Mouse (Mus musculus) lung, embryonic 14.5 days (tissue): ENCODE measurements around the gene Inhba. TPM values are rescaled to one million over a fixed set of nuclear protein-coding genes. Genes with fewer than 3 reads are reported as not detected.

Experiments
- ATAC-seq: fragments of 200-750 bp; cut with Nextera tagmentation; 2 replicates; pipeline ENCODE4 v1.8.0; 2017; ENCODE audit warnings: mild to moderate bottlenecking, moderate TSS enrichment, moderate library complexity; ENCODE audit not compliant: insufficient read depth
- DNase-seq: peaks from one replicate; pipeline ENCODE4 v3.0.0-alpha.2; 2015
- H3K27ac ChIP-seq: fragments of 300-500 bp; sonication (generic); 2 replicates; pipeline ENCODE4 v1.5.1; 2014; ENCODE audit warnings: low read depth, mild to moderate bottlenecking, moderate library complexity
- H3K27me3 ChIP-seq: fragments of 300-500 bp; sonication (generic); 2 replicates; pipeline ENCODE4 v1.6.1; 2014; ENCODE audit warnings: low read length, control low read depth; ENCODE audit not compliant: insufficient read depth
- H3K36me3 ChIP-seq: fragments of 300-500 bp; sonication (generic); 2 replicates; pipeline ENCODE4 v1.6.1; 2014; ENCODE audit warnings: control low read depth; ENCODE audit not compliant: insufficient read depth
- H3K4me1 ChIP-seq: fragments of 300-500 bp; sonication (generic); 2 replicates; pipeline ENCODE4 v1.6.1; 2014; ENCODE audit warnings: antibody characterized with exemption, control low read depth; ENCODE audit not compliant: insufficient read depth
- H3K4me2 ChIP-seq: fragments of 300-500 bp; sonication (generic); 2 replicates; pipeline ENCODE4 v1.6.1; 2014; ENCODE audit warnings: mild to moderate bottlenecking
- H3K4me3 ChIP-seq: fragments of 300-500 bp; sonication (generic); 2 replicates; pipeline ENCODE4 v1.5.1; 2014; ENCODE audit warnings: low read depth, low read length
- H3K9ac ChIP-seq: fragments of 300-500 bp; sonication (generic); 2 replicates; pipeline ENCODE4 v1.6.1; 2014
- H3K9me3 ChIP-seq: fragments of 300-500 bp; sonication (generic); 2 replicates; pipeline ENCODE4 v1.6.1; 2016; ENCODE audit warnings: low read depth, low read length, control low read depth
- CTCF ChIP-seq: IDR thresholded peaks from 2 replicates; pipeline ENCODE4 v1.5.1; 2016; ENCODE audit warnings: antibody characterized with exemption, low read depth
- WGBS: fragments of 180-500 bp; shearing (Covaris S2); extraction: QIAGEN DNeasy Blood & Tissue Kit; methylation state at CpG from one replicate; pipeline ENCODE4 v1.1.7; 2014; 5-methylcytosine and 5-hydroxymethylcytosine counted together
- polyA plus RNA-seq: library from polyadenylated mRNA; unstranded; fragments of >200 nt; fragmentation: Nextera tagmentation; extraction: Ambion mirVana; gene quantifications from 2 replicates; pipeline ENCODE4 v1.2.1, GENCODE M21; 2014

Inhba gene
- polyA plus RNA-seq, 1 experiment from 2014 or later, result 3.1 TPM

GRCm38 (mm10) chr13:16022536-16022935, 10.9 kb downstream of the Inhba start:
- ATAC-seq, result no peak
- no peak overlapping the region for H3K4me3 ChIP-seq
- TF ChIP-seq CTCF, result no peak
- no peaks in the 10 kb centered on the region for H3K4me1 ChIP-seq
- H3K27me3 ChIP-seq, result no peaks in the 10 kb centered on the region
- no peaks in the 10 kb centered on the region for H3K9me3 ChIP-seq
- no peak overlapping the region for H3K4me2 ChIP-seq
- H3K36me3 ChIP-seq, result no peaks in the 10 kb centered on the region
- H3K9ac ChIP-seq, result no peak overlapping the region
- WGBS, result 90% methylated on average over 8 of the region's 8 CpGs
- no peak for DNase-seq
- no peak overlapping the region for H3K27ac ChIP-seq

GRCm38 (mm10) chr13:16023070-16024039, 11.7 kb downstream of the Inhba start:
- no peak for DNase-seq
- H3K27me3 ChIP-seq, result no peaks in the 10 kb centered on the region
- no peaks in the 10 kb centered on the region for H3K9me3 ChIP-seq
- H3K4me1 ChIP-seq, result no peaks in the 10 kb centered on the region
- no peaks in the 10 kb centered on the region for H3K36me3 ChIP-seq
- H3K9ac ChIP-seq, result no peak overlapping the region
- H3K4me3 ChIP-seq, result no peak overlapping the region
- 53% methylated on average over 13 of the region's 13 CpGs for WGBS
- ATAC-seq, result no peak
- TF ChIP-seq CTCF, result peak; percentile 34; the same call in 1 of the 2 replicates
- H3K4me2 ChIP-seq, result no peak overlapping the region
- no peak overlapping the region for H3K27ac ChIP-seq

- H3K4me1 ChIP-seq, result no peaks in the 10 kb centered on the region
- H3K27me3 ChIP-seq, result no peaks in the 10 kb centered on the region
- no peak overlapping the region for H3K27ac ChIP-seq
- 33% methylated on average over 5 of the region's 5 CpGs for WGBS
- H3K36me3 ChIP-seq, result no peaks in the 10 kb centered on the region
- H3K9me3 ChIP-seq, result no peaks in the 10 kb centered on the region
- H3K4me2 ChIP-seq, result no peak overlapping the region
- no peak for TF ChIP-seq CTCF
- no peak overlapping the region for H3K4me3 ChIP-seq
- DNase-seq (peak; percentile 52), ATAC-seq (no peak)
- no peak overlapping the region for H3K9ac ChIP-seq
Observed at GRCm38 (mm10) chr13:16030557-16031057, 19.0 kb downstream of the Inhba start.

GRCm38 (mm10) chr13:16032425-16032824, 20.8 kb downstream of the Inhba start:
- Histone ChIP-seq H3K27ac (no peak overlapping the region), H3K4me3 (no peak overlapping the region), H3K36me3 (no peaks in the 10 kb centered on the region), H3K27me3 (no peaks in the 10 kb centered on the region), H3K9me3 (no peaks in the 10 kb centered on the region), H3K4me2 (no peak overlapping the region), H3K4me1 (no peaks in the 10 kb centered on the region), H3K9ac (no peak overlapping the region)
- TF ChIP-seq CTCF, result no peak
- no peak for DNase-seq
- ATAC-seq, result no peak

GRCm38 (mm10) chr13:16032935-16033592, 21.4 kb downstream of the Inhba start:
- DNase-seq (no peak), ATAC-seq (no peak)
- Histone ChIP-seq H3K4me1 (no peaks in the 10 kb centered on the region), H3K9ac (no peak overlapping the region), H3K36me3 (no peaks in the 10 kb centered on the region), H3K27me3 (no peaks in the 10 kb centered on the region), H3K4me3 (no peak overlapping the region), H3K9me3 (no peaks in the 10 kb centered on the region), H3K4me2 (no peak overlapping the region), H3K27ac (no peak overlapping the region)
- TF ChIP-seq CTCF, result no peak
- WGBS, result 68% methylated on average over 6 of the region's 6 CpGs

GRCm38 (mm10) chr13:16069079-16069478, 57.4 kb downstream of the Inhba start:
- TF ChIP-seq CTCF, result no peak
- 68% methylated on average over 2 of the region's 2 CpGs for WGBS
- H3K4me3 ChIP-seq, result no peak overlapping the region
- no peaks in the 10 kb centered on the region for H3K27me3 ChIP-seq
- H3K27ac ChIP-seq, result no peak overlapping the region
- ATAC-seq (no peak), DNase-seq (no peak)
- no peaks in the 10 kb centered on the region for H3K9me3 ChIP-seq
- no peaks in the 10 kb centered on the region for H3K36me3 ChIP-seq
- H3K4me1 ChIP-seq, result no peaks in the 10 kb centered on the region
- no peak overlapping the region for H3K9ac ChIP-seq
- no peak overlapping the region for H3K4me2 ChIP-seq

- H3K27me3 ChIP-seq, result no peaks in the 10 kb centered on the region
- 37% methylated on average over 5 of the region's 5 CpGs for WGBS
- H3K4me2 ChIP-seq, result no peak overlapping the region
- H3K36me3 ChIP-seq, result no peaks in the 10 kb centered on the region
- TF ChIP-seq CTCF, result no peak
- DNase-seq (peak; percentile 69), ATAC-seq (peak; percentile 48)
- H3K9me3 ChIP-seq, result no peaks in the 10 kb centered on the region
- no peaks in the 10 kb centered on the region for H3K4me1 ChIP-seq
- no peak overlapping the region for H3K4me3 ChIP-seq
- no peak overlapping the region for H3K9ac ChIP-seq
- H3K27ac ChIP-seq, result no peak overlapping the region
Observed at GRCm38 (mm10) chr13:16077276-16077675, 65.6 kb downstream of the Inhba start.
